Mouse (Mus musculus): Measurements from ENCODE around the gene Polr3h. TPM values are rescaled to one million over a fixed set of nuclear protein-coding genes. Genes with fewer than 3 reads are reported as not detected.

Gene Polr3h
- total RNA-seq, 2 experiments from 2014 or later, result 50.1 to 56.8 TPM

- H3K27ac ChIP-seq, result no peak overlapping the region
- intact Hi-C loops (cut with DNase I), result no loop called here
Observed at GRCm38 (mm10) chr15:81932951-81933470, 7.0 kb upstream of the Polr3h start.

GRCm38 (mm10) chr15:81928277-81928676 lies 2.2 kb upstream of the Polr3h start:
- Histone ChIP-seq H3K27ac (no peak overlapping the region; the same call in 1 of the 2 replicates), H3K4me3 (no peak overlapping the region)
- intact Hi-C loops (cut with DNase I), result no loop called here
- no peak for TF ChIP-seq CTCF (IDR thresholded peaks at IDR 0.05)
- DNase-seq (ENCODE audit: extremely low spot score in 1 of 2, low spot score in 2 of 2), result no peak

More at GRCm38 (mm10) chr15:81932951-81933470, 7.0 kb upstream of the Polr3h start:
- no peak overlapping the region for H3K4me3 ChIP-seq
- DNase-seq (ENCODE audit: extremely low spot score in 1 of 2, low spot score in 2 of 2), result peak; percentile 74 to 76
- no peak for TF ChIP-seq CTCF (IDR thresholded peaks at IDR 0.05)

GRCm38 (mm10) chr15:81927741-81928140 lies 1.7 kb upstream of the Polr3h start:
- Histone ChIP-seq H3K27ac (no peak overlapping the region), H3K4me3 (no peak overlapping the region)
- intact Hi-C loops (cut with DNase I), result no loop called here
- DNase-seq (ENCODE audit: extremely low spot score in 1 of 2, low spot score in 2 of 2), result no peak
- TF ChIP-seq CTCF (IDR thresholded peaks at IDR 0.05), result no peak

- no peak for TF ChIP-seq CTCF (IDR thresholded peaks at IDR 0.05)
- intact Hi-C loops (cut with DNase I), result no loop called here
- DNase-seq (ENCODE audit: extremely low spot score in 1 of 2, low spot score in 2 of 2), result no peak
- Histone ChIP-seq H3K4me3 (no peak overlapping the region), H3K27ac (peak overlapping the region; percentile 28; the same call in 1 of the 2 replicates)
Observed at GRCm38 (mm10) chr15:81926446-81926822, 394 bp upstream of the Polr3h start.

- Histone ChIP-seq H3K4me3 (peak overlapping the region; percentile 83), H3K27ac (peak overlapping the region; percentile 19; the same call in 1 of the 2 replicates)
- TF ChIP-seq CTCF (IDR thresholded peaks at IDR 0.05), result no peak
- DNase-seq (ENCODE audit: extremely low spot score in 1 of 2, low spot score in 2 of 2), result no peak
- intact Hi-C loops (cut with DNase I), result no loop called here
Observed at GRCm38 (mm10) chr15:81924933-81925332, 1.1 kb downstream of the Polr3h start.

GRCm38 (mm10) chr15:81921255-81921654 lies 4.8 kb downstream of the Polr3h start:
- TF ChIP-seq CTCF (IDR thresholded peaks at IDR 0.05), result no peak
- Histone ChIP-seq H3K4me3 (no peak overlapping the region), H3K27ac (peak overlapping the region; percentile 76)
- no peak for DNase-seq (ENCODE audit: extremely low spot score in 1 of 2, low spot score in 2 of 2)
- intact Hi-C loops (cut with DNase I), result no loop called here

GRCm38 (mm10) chr15:81920546-81921217 lies 5.4 kb downstream of the Polr3h start:
- Histone ChIP-seq H3K4me3 (no peak overlapping the region), H3K27ac (peak overlapping the region; percentile 76)
- intact Hi-C loops (cut with DNase I), result no loop called here
- TF ChIP-seq CTCF (IDR thresholded peaks at IDR 0.05), result no peak
- no peak for DNase-seq (ENCODE audit: extremely low spot score in 1 of 2, low spot score in 2 of 2)

- TF ChIP-seq CTCF (IDR thresholded peaks at IDR 0.05), result no peak
- no peak for DNase-seq (ENCODE audit: extremely low spot score in 1 of 2, low spot score in 2 of 2)
- Histone ChIP-seq H3K27ac (no peak overlapping the region), H3K4me3 (no peak overlapping the region)
- intact Hi-C loops (cut with DNase I), result no loop called here
Observed at GRCm38 (mm10) chr15:81919062-81919461, 7.0 kb downstream of the Polr3h start.

GRCm38 (mm10) chr15:81917621-81918463 lies 8.2 kb downstream of the Polr3h start:
- Histone ChIP-seq H3K27ac (no peak overlapping the region; the same call in 1 of the 2 replicates), H3K4me3 (no peak overlapping the region)
- peak; percentile 65 to 79 for DNase-seq (ENCODE audit: extremely low spot score in 1 of 2, low spot score in 2 of 2)
- peak; percentile 86 for TF ChIP-seq CTCF (IDR thresholded peaks at IDR 0.05)
- intact Hi-C loops (cut with DNase I), result loop anchor here (2.0 kb wide), 1 partner anchor 87 kb away; no protein-coding TSS in a partner anchor

GRCm38 (mm10) chr15:81917201-81917600 lies 8.8 kb downstream of the Polr3h start:
- Histone ChIP-seq H3K4me3 (no peak overlapping the region), H3K27ac (no peak overlapping the region; the same call in 1 of the 2 replicates)
- intact Hi-C loops (cut with DNase I), result loop anchor here (2.0 kb wide), 1 partner anchor 86 kb away; no protein-coding TSS in a partner anchor
- no peak for DNase-seq (ENCODE audit: extremely low spot score in 1 of 2, low spot score in 2 of 2)
- no peak for TF ChIP-seq CTCF (IDR thresholded peaks at IDR 0.05)

- no peak overlapping the region for H3K4me3 ChIP-seq
- no peak for DNase-seq (ENCODE audit: extremely low spot score in 1 of 2, low spot score in 2 of 2)
- no peak for TF ChIP-seq CTCF (IDR thresholded peaks at IDR 0.05)
- H3K27ac ChIP-seq, result no peak overlapping the region
- intact Hi-C loops (cut with DNase I), result loop anchor here (2.0 kb wide), 1 partner anchor 85 kb away; no protein-coding TSS in a partner anchor
Observed at GRCm38 (mm10) chr15:81915663-81916062, 10.4 kb downstream of the Polr3h start.

GRCm38 (mm10) chr15:81914668-81915067 lies 11.4 kb downstream of the Polr3h start:
- no peak for DNase-seq (ENCODE audit: extremely low spot score in 1 of 2, low spot score in 2 of 2)
- no peak overlapping the region for H3K4me3 ChIP-seq
- no peak for TF ChIP-seq CTCF (IDR thresholded peaks at IDR 0.05)
- intact Hi-C loops (cut with DNase I), result no loop called here
- no peak overlapping the region for H3K27ac ChIP-seq
